Mouse (Mus musculus) spleen, postnatal 10 days (tissue): ENCODE measurements at regions not wholly inside any gene's neighbourhood (a gene's known extent, or its start where the extent isn't known, plus 50 kb on each side); places are given as distances from the start of the nearest gene placed in this dataset.

Source experiments
- DNase-seq, 2 experiments: peaks; one replicate each; pipeline ENCODE4 v3.0.0; 2021 to 2022; ENCODE audit warnings: low spot score in 2 of 2

DNA sequence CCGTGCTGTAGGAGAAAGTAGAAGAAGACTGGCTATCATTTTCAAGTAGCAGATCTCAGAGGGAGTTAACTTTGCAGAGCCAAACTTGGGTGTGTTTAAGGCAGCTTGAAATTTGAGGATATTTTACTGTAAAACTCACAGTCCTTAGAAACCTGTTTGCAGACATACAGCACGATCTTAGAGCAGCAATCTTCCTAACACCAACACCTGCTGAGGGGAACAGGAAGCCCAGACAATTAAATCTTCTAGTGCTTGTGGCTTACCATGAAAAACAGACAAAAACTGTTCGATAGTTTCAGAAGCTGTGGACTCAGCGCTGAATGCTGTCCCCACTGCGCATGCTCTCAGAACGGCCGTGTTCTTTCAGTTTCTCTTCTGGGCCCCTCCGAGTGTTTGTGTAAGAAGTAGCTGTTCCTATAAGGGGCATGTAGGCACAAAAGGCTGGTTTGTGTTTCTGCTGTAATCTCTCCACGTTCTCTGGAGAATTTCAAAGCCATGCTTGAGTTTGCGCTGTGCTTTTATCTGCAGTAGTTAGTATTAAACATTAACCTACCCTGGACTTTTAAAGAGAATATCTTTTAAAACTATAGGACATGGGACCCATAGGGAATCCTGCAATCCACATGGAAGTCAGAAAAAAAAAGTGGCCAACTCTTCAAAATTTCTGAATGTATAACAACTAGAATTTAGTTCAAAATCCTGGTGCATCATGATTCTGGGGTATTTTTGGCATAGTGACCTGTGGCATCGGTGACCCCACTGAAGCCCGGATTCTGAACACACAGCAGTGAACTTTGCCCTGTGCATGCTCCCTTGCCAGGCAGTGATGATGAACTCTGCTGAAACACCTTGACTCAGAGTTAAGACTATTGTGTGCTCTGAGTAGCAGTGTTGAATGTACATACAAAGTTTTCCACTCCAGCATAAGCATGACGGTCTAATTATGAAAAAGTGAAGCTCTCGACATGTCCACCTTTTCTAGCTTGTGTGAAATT lies 584.4 kb downstream of the Etnk1 start:
- DNase-seq: peak; percentile 10 to 72

DNA sequence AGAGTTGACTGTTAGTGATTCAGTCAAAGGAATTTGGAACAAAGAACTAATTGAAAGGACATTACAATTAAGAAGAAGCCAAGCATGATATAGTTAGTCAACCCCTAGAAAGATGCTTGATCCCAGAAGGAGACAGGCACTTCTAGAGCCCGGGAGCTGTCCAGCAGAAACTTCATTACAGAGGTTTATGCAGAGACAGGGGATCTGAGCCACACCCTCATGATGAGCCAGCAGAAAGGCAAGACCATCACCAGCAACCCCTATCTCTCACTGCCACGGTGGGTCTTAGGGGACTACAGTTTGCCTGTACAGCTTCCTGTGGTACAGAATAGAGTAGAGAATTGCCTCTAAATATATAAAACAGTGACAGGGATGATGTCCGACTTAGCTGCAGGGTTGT lies 590.4 kb downstream of the Etnk1 start:
- DNase-seq: no peak

DNA sequence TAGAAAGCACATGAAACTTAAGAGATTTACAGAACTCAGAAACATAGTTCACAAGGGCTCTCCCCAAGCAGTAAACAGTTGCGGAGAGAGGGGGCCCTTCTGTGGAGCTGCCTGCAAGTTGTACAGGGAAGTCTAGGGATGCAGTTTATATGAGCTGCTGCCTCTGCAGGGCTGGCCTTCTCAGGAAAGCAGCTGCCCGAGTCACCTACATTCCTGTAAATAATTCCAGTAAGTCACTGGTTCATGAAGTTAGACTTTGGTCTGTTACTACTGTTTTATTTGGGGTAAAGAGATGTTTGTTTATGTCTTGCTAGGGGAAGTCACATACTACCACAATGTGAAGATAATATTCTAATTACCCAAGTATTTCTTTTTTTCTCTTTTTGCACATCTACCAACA lies 601.1 kb downstream of the Etnk1 start:
- DNase-seq: no peak
